Mouse (Mus musculus) embryonic fibroblast, embryonic 13.5 days (primary cell): ENCODE measurements around the gene Cpa1. TPM values are rescaled to one million over a fixed set of nuclear protein-coding genes. Genes with fewer than 3 reads are reported as not detected.

Experiments used
- H3K27ac ChIP-seq: 2 replicates; pipeline ENCODE4 v1.5.1; 2012; ENCODE audit warnings: low read length, control low read depth, inconsistent platforms; ENCODE audit not compliant: insufficient read depth
- H3K4me1 ChIP-seq: 2 replicates; pipeline ENCODE4 v1.6.1; 2011; ENCODE audit warnings: low read length; ENCODE audit not compliant: control insufficient read depth, insufficient read depth
- H3K4me3 ChIP-seq: 2 replicates; pipeline ENCODE4 v1.5.1; 2011; ENCODE audit warnings: mild to moderate bottlenecking, control low read depth, low read length; ENCODE audit not compliant: insufficient read depth
- CTCF ChIP-seq: IDR thresholded peaks from 2 replicates; pipeline ENCODE4 v1.5.1; 2011; ENCODE audit warnings: mild to moderate bottlenecking, control low read depth, low read length, moderate library complexity, borderline replicate concordance; ENCODE audit not compliant: insufficient read depth
- POLR2A ChIP-seq: IDR thresholded peaks from 2 replicates; pipeline ENCODE4 v1.6.1; 2011; ENCODE audit warnings: low read depth, mild to moderate bottlenecking, control low read depth, low read length, moderate library complexity
- polyA plus RNA-seq: library from polyadenylated mRNA; stranded (reverse); fragments of >200 nt; gene quantifications from 2 replicates; pipeline ENCODE4 v1.2.4, GENCODE M21; 2011; ENCODE audit warnings: low read depth; ENCODE audit not compliant: missing spikeins, insufficient read length

Cpa1 gene
- polyA plus RNA-seq, 1 experiment, result not detected

GRCm38 (mm10) chr6:30666043-30666442 is 27.0 kb downstream of the Cpa1 start:
- Histone ChIP-seq H3K4me1 (no peaks in the 10 kb centered on the region; the same call in 1 of the 2 replicates), H3K4me3 (no peak overlapping the region), H3K27ac (no peak overlapping the region)
- TF ChIP-seq POLR2A (no peak), CTCF (no peak)

DNA sequence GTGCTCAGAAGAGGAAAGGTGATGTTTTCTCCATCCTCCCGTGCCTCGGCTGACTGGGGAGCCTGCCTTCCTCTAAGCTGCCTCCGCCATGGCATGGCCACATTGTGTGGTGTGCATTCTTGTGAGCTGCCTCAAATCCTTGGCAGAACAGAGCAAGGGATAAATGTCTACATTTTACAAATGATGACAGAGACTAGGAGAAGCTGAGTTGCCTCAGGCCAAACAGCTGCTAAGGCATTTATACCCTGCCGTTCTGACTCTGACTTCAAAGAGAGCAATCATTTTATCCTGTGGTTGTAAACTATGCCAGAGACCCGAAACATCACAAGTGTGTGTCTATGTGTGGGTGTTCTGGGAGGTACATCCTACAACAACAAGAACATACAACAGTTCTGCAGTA is 28.6 kb downstream of the Cpa1 start:
- TF ChIP-seq POLR2A, result no peak
- TF ChIP-seq CTCF, result no peak
- Histone ChIP-seq H3K4me1 (no peaks in the 10 kb centered on the region; the same call in 1 of the 2 replicates), H3K4me3 (no peak overlapping the region), H3K27ac (no peak overlapping the region)

GRCm38 (mm10) chr6:30671696-30672095 is 32.7 kb downstream of the Cpa1 start:
- TF ChIP-seq CTCF (no peak), POLR2A (no peak)
- peaks cover 7% of the 10 kb centered on the region for H3K4me1 ChIP-seq
- H3K4me3 ChIP-seq, result no peak overlapping the region
- no peak overlapping the region for H3K27ac ChIP-seq

DNA sequence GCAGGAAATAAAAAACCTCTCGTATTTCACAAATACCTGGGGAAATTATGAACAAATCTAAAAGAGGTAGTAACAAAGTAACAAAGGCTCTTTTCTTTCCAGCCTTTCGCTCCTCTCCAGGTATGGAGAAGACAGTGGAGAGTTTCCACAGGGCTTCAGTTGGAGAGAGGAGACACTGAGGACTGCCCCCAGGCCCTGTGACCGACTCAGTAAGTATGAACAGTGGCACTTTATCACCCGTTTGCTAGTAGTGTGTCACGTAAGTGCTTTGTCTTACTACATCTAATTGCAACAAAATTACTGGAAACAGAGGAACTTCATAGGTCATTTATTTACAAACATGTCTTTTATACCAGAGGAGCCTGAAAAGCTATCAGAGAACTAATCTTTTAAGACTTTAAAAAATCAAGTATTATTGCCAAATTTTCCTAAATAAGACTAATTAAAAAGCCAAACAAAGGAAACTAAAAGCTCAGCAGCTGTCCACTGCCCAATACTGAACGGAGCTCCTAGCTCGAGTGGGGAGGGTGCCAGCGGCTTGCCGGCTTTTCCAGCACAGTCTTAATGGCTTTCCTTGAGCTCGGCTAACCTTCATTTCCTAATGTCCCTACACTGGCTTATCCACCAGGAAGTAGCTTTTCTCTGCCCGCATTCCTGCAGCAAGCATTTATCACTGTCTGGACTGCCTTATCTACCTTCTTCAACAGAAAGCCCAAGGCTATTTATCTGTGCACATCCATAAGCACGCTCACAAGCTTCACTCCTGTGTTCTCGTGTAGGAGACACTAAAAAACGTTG is 34.9 kb downstream of the Cpa1 start:
- no peak for TF ChIP-seq POLR2A
- no peak for TF ChIP-seq CTCF
- Histone ChIP-seq H3K27ac (peak overlapping the region; percentile 30; the same call in 1 of the 2 replicates), H3K4me1 (peaks cover 7% of the 10 kb centered on the region; the same call in 1 of the 2 replicates), H3K4me3 (no peak overlapping the region)

- H3K4me1 ChIP-seq, result peaks cover 7% of the 10 kb centered on the region; the same call in 1 of the 2 replicates
- H3K4me3 ChIP-seq, result no peak overlapping the region
Observed at GRCm38 (mm10) chr6:30674714-30675280, 35.8 kb downstream of the Cpa1 start.

GRCm38 (mm10) chr6:30675281-30675771 is 36.3 kb downstream of the Cpa1 start:
- H3K4me3 ChIP-seq, result no peak overlapping the region
- no peak for TF ChIP-seq CTCF
- TF ChIP-seq POLR2A, result no peak
- H3K4me1 ChIP-seq, result peaks cover 7% of the 10 kb centered on the region; the same call in 1 of the 2 replicates
- peak overlapping the region; percentile 30 for H3K27ac ChIP-seq

More at GRCm38 (mm10) chr6:30674714-30675280, 35.8 kb downstream of the Cpa1 start:
- H3K27ac ChIP-seq, result peak overlapping the region; percentile 30
- no peak for TF ChIP-seq CTCF

- Histone ChIP-seq H3K4me3 (no peak overlapping the region), H3K4me1 (peaks cover 7% of the 10 kb centered on the region; the same call in 1 of the 2 replicates), H3K27ac (no peak overlapping the region)
- TF ChIP-seq POLR2A, result no peak
- TF ChIP-seq CTCF, result no peak
Observed at GRCm38 (mm10) chr6:30676506-30676905, 37.5 kb downstream of the Cpa1 start.

GRCm38 (mm10) chr6:30677591-30677990 is 38.6 kb downstream of the Cpa1 start:
- peaks cover 7% of the 10 kb centered on the region for H3K4me1 ChIP-seq
- TF ChIP-seq CTCF (no peak), POLR2A (no peak)
- H3K4me3 ChIP-seq, result no peak overlapping the region
- no peak overlapping the region for H3K27ac ChIP-seq

- Histone ChIP-seq H3K4me1 (peaks cover 13% of the 10 kb centered on the region), H3K27ac (no peak overlapping the region), H3K4me3 (no peak overlapping the region)
- TF ChIP-seq CTCF (no peak), POLR2A (no peak)
Observed at GRCm38 (mm10) chr6:30678482-30678881, 39.5 kb downstream of the Cpa1 start.

DNA sequence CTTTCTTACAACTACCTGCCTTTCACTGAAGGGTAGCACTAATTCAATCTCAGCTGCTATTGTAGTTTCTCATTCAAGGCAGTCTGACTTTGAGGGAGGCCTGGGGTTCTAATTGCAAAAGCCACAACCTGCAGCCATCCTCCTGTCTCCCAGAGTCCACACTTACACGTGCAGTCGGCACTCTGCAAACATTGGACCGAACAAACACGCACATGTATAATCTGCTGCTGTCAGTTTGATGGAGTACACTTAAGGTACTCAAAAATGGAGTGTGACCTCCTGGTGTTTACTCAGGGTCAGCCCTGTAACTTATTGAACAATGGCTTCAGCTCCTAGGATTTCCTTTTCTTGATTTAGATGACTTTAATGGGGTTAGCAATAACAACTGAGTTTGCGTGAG is 40.5 kb downstream of the Cpa1 start:
- Histone ChIP-seq H3K4me3 (no peak overlapping the region), H3K27ac (no peak overlapping the region), H3K4me1 (peaks cover 10% of the 10 kb centered on the region; the same call in 1 of the 2 replicates)
- TF ChIP-seq POLR2A (no peak), CTCF (no peak)
